Mouse (Mus musculus) liver, embryonic 13.5 days (tissue): ENCODE measurements around the gene Sdc1. TPM values are rescaled to one million over a fixed set of nuclear protein-coding genes. Genes with fewer than 3 reads are reported as not detected.
A peak's percentile ranks its signal among the peaks of the same experiment; 100 is the strongest.

Source experiments
- ATAC-seq: fragments of 200-750 bp; cut with Nextera tagmentation; 2 replicates; pipeline ENCODE4 v1.8.0; 2017; ENCODE audit warnings: low read depth, mild to moderate bottlenecking, moderate number of reproducible peaks, moderate library complexity
- DNase-seq: peaks from one replicate; pipeline ENCODE4 v3.0.0; 2022
- H3K27ac ChIP-seq: fragments of 300-500 bp; sonication (generic); 2 replicates; pipeline ENCODE4 v1.5.1; 2015; ENCODE audit warnings: moderate library complexity, mild to moderate bottlenecking, inconsistent platforms
- H3K27me3 ChIP-seq: fragments of 300-500 bp; sonication (generic); 2 replicates; pipeline ENCODE4 v1.6.1; 2015; ENCODE audit warnings: mild to moderate bottlenecking, inconsistent platforms
- H3K36me3 ChIP-seq: fragments of 300-500 bp; sonication (generic); 2 replicates; pipeline ENCODE4 v1.6.1; 2015; ENCODE audit warnings: mild to moderate bottlenecking, inconsistent platforms
- H3K4me1 ChIP-seq: fragments of 300-500 bp; sonication (generic); replicated peaks from 2 replicates; pipeline ENCODE4 v1.6.1; 2015; ENCODE audit warnings: inconsistent platforms
- H3K4me2 ChIP-seq: fragments of 300-500 bp; sonication (generic); 2 replicates; pipeline ENCODE4 v1.6.1; 2015; ENCODE audit warnings: inconsistent platforms, mild to moderate bottlenecking, moderate library complexity
- H3K4me3 ChIP-seq: fragments of 300-500 bp; sonication (generic); replicated peaks from 2 replicates; pipeline ENCODE4 v1.5.1; 2015; ENCODE audit warnings: mild to moderate bottlenecking, inconsistent platforms
- H3K9ac ChIP-seq: fragments of 300-500 bp; sonication (generic); 2 replicates; pipeline ENCODE4 v1.6.1; 2015; ENCODE audit warnings: mild to moderate bottlenecking, inconsistent platforms
- H3K9me3 ChIP-seq: fragments of 300-500 bp; sonication (generic); replicated peaks from 2 replicates; pipeline ENCODE4 v1.6.1; 2016; ENCODE audit warnings: inconsistent platforms
- WGBS: fragments of 180-500 bp; shearing (Covaris S2); methylation state at CpG from one replicate; pipeline ENCODE4 v1.1.7; 2015; ENCODE audit not compliant: insufficient replicate concordance; 5-methylcytosine and 5-hydroxymethylcytosine counted together
- polyA plus RNA-seq: library from polyadenylated mRNA; unstranded; fragments of >200 nt; fragmentation: Nextera tagmentation; extraction: Ambion mirVana; gene quantifications from 2 replicates; pipeline ENCODE4 v1.2.1, GENCODE M21; 2015

Sdc1 gene
- 23.3 and 29.6 TPM in 2 replicates for polyA plus RNA-seq

DNA sequence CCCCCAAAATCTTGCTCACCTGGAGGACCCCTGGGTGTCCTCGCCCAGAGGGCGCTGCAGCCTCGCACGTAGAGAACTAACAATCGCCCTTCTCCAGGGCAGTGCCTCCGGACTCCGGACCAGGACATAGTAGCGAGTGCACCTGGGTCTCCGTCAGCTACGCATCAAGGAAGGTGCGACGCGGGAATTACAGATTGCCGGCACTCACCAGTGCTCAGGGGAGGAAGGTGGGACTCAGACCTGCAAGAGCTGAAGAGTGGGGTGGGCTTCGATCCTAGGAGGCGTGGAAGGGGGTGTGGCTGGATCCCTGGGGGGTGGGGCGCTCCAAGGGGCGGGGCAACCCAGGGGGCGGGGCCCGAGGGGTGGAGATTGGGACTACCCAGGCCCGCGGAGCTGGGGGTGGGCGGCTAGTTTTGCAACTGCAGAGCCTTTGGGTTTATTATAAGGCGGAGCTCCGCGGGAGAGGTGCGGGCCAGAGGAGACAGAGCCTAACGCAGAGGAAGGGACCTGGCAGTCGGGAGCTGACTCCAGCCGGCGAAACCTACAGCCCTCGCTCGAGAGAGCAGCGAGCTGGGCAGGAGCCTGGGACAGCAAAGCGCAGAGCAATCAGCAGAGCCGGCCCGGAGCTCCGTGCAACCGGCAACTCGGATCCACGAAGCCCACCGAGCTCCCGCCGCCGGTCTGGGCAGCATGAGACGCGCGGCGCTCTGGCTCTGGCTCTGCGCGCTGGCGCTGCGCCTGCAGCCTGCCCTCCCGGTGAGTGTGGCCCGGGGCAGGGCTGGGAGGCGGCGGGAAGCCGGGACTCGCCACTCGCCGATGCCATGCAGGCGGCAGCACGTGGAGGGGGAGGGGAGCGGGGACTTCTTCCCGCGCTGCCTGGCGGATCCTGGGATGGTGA is at the start of gene Sdc1:
Sdc1 (plus strand) TSS at position 378 of the 898 bp plus-strand sequence.
- no peaks in the 10 kb centered on the region for H3K9me3 ChIP-seq
- WGBS, result 1% methylated on average over 67 of the region's 67 CpGs

DNA sequence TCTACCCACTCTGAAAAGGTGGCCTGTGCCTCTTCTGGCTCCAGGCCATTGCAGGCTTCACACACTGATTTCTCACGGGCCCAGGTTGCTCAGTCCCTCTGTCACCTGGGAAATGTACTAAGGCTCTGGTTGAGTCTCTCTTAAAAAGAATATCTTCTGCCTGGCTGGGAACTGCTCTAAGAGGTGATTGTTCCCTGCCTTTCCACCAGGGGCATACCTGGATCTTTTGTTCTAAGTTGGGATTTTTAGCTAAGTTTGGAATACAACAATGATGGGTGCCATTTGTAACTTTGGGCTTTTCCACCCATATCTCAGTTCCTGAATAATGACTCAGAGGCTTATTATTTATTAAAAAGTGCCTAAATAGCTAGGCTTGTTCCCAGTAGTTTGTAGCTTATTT is 44.2 kb upstream of the Sdc1 start:
- Histone ChIP-seq H3K4me3 (no peak overlapping the region), H3K4me2 (no peak overlapping the region), H3K27ac (0 out of 2 replicates have a peak overlapping the region, but pooled peaks have one; percentile 3), H3K36me3 (peaks cover 64% of the 10 kb centered on the region), H3K9ac (no peak overlapping the region), H3K4me1 (no peaks in the 10 kb centered on the region), H3K27me3 (no peaks in the 10 kb centered on the region), H3K9me3 (no peaks in the 10 kb centered on the region)
- DNase-seq, result no peak
- 89% methylated on average over 1 of the region's 1 CpGs for WGBS
- ATAC-seq, result no peak

More for the DNA sequence above, at the start of gene Sdc1:
- H3K27me3 ChIP-seq, result peaks cover 44% of the 10 kb centered on the region
- H3K4me2 ChIP-seq, result peak within 1 kb of the TSS; percentile 96
- peak within 1 kb of the TSS; percentile 58 for H3K27ac ChIP-seq
- peaks cover 48% of the 10 kb centered on the region for H3K4me1 ChIP-seq
- H3K4me3 ChIP-seq, result peak within 1 kb of the TSS; percentile 71
- no peaks in the 10 kb centered on the region for H3K36me3 ChIP-seq
- H3K9ac ChIP-seq, result peak within 1 kb of the TSS; percentile 79
- peak; percentile 76 for ATAC-seq
- peak; percentile 53 for DNase-seq

GRCm38 (mm10) chr12:8728739-8729138 is 42.4 kb upstream of the Sdc1 start:
- H3K4me1 ChIP-seq, result no peaks in the 10 kb centered on the region
- H3K36me3 ChIP-seq, result peaks cover 53% of the 10 kb centered on the region
- no peak overlapping the region for H3K4me3 ChIP-seq
- no peaks in the 10 kb centered on the region for H3K27me3 ChIP-seq
- H3K9me3 ChIP-seq, result no peaks in the 10 kb centered on the region
- no peak overlapping the region for H3K9ac ChIP-seq
- no peak for ATAC-seq
- 91% methylated on average over 2 of the region's 2 CpGs for WGBS
- no peak overlapping the region for H3K27ac ChIP-seq
- no peak overlapping the region for H3K4me2 ChIP-seq
- no peak for DNase-seq

- DNase-seq, result no peak
- Histone ChIP-seq H3K9me3 (no peaks in the 10 kb centered on the region), H3K9ac (no peak overlapping the region), H3K4me3 (no peak overlapping the region), H3K27me3 (no peaks in the 10 kb centered on the region), H3K4me2 (no peak overlapping the region), H3K4me1 (no peaks in the 10 kb centered on the region), H3K27ac (no peak overlapping the region), H3K36me3 (peaks cover 60% of the 10 kb centered on the region)
- 89% methylated on average over 2 of the region's 2 CpGs for WGBS
- no peak for ATAC-seq
These were observed 17.5 kb upstream of the Sdc1 start for GRCm38 (mm10) chr12:8753654-8754053.

- DNase-seq, result no peak
- Histone ChIP-seq H3K36me3 (peaks cover 56% of the 10 kb centered on the region), H3K4me2 (no peak overlapping the region), H3K4me1 (no peaks in the 10 kb centered on the region), H3K9me3 (no peaks in the 10 kb centered on the region), H3K27me3 (no peaks in the 10 kb centered on the region), H3K9ac (no peak overlapping the region), H3K4me3 (no peak overlapping the region), H3K27ac (no peak overlapping the region)
- no peak for ATAC-seq
- WGBS, result 76% methylated on average over 4 of the region's 4 CpGs
These were observed 17.0 kb upstream of the Sdc1 start for GRCm38 (mm10) chr12:8754116-8754515.

GRCm38 (mm10) chr12:8758029-8758428 is 13.1 kb upstream of the Sdc1 start:
- Histone ChIP-seq H3K9ac (no peak overlapping the region), H3K4me3 (no peak overlapping the region), H3K27me3 (no peaks in the 10 kb centered on the region), H3K27ac (no peak overlapping the region), H3K9me3 (no peaks in the 10 kb centered on the region), H3K36me3 (peaks cover 29% of the 10 kb centered on the region), H3K4me1 (no peaks in the 10 kb centered on the region), H3K4me2 (no peak overlapping the region)
- no peak for ATAC-seq
- no peak for DNase-seq
- WGBS, result 89% methylated on average over 3 of the region's 3 CpGs

GRCm38 (mm10) chr12:8759115-8759514 is 12.0 kb upstream of the Sdc1 start:
- Histone ChIP-seq H3K9me3 (no peaks in the 10 kb centered on the region), H3K36me3 (peaks cover 20% of the 10 kb centered on the region), H3K4me1 (no peaks in the 10 kb centered on the region), H3K27me3 (no peaks in the 10 kb centered on the region), H3K9ac (no peak overlapping the region), H3K4me3 (no peak overlapping the region), H3K4me2 (no peak overlapping the region), H3K27ac (no peak overlapping the region)
- 55% methylated on average over 4 of the region's 4 CpGs for WGBS
- no peak for DNase-seq
- ATAC-seq, result no peak

DNA sequence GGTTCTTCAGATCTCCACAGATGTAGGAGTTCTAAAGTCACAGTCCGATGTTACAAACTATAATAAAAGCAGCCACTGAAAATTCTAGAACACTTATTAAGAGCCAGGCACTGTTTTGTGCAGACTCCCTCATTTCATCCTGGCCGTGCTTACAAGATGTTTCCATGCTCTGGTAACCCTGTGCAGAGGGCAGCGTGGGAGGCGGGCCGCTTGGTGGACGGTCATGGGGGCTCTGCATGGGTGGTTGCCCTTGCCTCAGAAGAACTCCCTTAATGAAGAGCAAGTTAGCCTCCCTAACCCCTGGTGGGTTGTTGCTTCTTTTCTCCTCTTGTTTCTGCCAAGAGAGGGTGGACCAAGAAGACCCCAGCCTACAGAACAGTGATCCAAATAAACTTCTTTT is 11.3 kb upstream of the Sdc1 start:
- no peaks in the 10 kb centered on the region for H3K27me3 ChIP-seq
- WGBS, result 80% methylated on average over 6 of the region's 6 CpGs
- H3K9ac ChIP-seq, result no peak overlapping the region
- H3K4me2 ChIP-seq, result no peak overlapping the region
- H3K4me1 ChIP-seq, result no peaks in the 10 kb centered on the region
- DNase-seq (no peak), ATAC-seq (no peak)
- H3K9me3 ChIP-seq, result no peaks in the 10 kb centered on the region
- peaks cover 13% of the 10 kb centered on the region for H3K36me3 ChIP-seq
- H3K4me3 ChIP-seq, result no peak overlapping the region
- no peak overlapping the region for H3K27ac ChIP-seq

DNA sequence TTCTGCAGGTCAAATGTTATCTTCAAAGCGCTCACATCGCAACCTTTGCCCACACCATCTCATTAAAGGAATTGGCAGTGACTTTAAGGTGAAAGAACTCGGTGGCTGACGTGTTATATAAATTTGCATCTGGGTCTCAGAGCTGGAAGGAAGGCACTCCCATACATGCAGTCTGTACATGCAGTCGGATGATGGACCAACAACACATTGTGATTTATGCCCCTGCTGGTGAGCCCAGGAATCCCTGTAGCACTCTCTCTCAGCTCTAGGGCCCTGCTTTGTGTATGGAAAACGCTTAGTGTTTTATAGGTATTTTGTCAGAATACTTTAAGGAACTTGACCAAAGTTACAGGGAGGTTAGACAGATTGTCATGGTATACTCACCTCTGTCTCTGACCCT is 10.6 kb upstream of the Sdc1 start:
- H3K27me3 ChIP-seq, result no peaks in the 10 kb centered on the region
- H3K4me3 ChIP-seq, result no peak overlapping the region
- H3K9me3 ChIP-seq, result no peaks in the 10 kb centered on the region
- peaks cover 7% of the 10 kb centered on the region; the same call in 1 of the 2 replicates for H3K36me3 ChIP-seq
- no peak for DNase-seq
- no peak overlapping the region for H3K9ac ChIP-seq
- 67% methylated on average over 6 of the region's 6 CpGs for WGBS
- H3K27ac ChIP-seq, result no peak overlapping the region
- H3K4me2 ChIP-seq, result no peak overlapping the region
- no peaks in the 10 kb centered on the region for H3K4me1 ChIP-seq
- no peak for ATAC-seq

- peaks cover 7% of the 10 kb centered on the region; the same call in 1 of the 2 replicates for H3K36me3 ChIP-seq
- WGBS, result 59% methylated on average over 7 of the region's 7 CpGs
- H3K4me3 ChIP-seq, result no peak overlapping the region
- no peaks in the 10 kb centered on the region for H3K27me3 ChIP-seq
- H3K4me2 ChIP-seq, result no peak overlapping the region
- no peak overlapping the region for H3K27ac ChIP-seq
- ATAC-seq (no peak), DNase-seq (no peak)
- no peaks in the 10 kb centered on the region for H3K9me3 ChIP-seq
- no peak overlapping the region for H3K9ac ChIP-seq
- H3K4me1 ChIP-seq, result no peaks in the 10 kb centered on the region
These were observed 10.1 kb upstream of the Sdc1 start for GRCm38 (mm10) chr12:8761058-8761457.

DNA sequence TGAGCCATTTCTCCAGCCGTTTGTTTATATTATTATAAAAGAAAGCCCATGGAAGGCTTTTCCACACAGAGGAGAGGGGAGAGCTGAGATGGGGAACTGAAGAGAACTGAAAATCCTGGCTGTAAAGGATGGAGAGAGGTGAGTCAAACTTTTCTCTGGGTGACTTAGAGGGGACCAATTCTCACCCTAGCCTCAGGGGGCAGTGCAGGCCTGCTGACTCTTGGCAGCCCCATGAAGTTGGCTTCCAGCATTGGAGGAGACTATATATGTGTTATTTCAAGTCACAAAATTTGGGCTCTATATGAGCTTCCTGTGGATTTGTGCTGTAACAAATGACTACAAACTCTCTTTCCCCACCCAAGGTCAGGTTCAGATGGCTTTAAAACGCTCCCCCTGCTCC is 8.5 kb upstream of the Sdc1 start:
- Histone ChIP-seq H3K36me3 (0 out of 2 replicates have a peak, but pooled peaks cover 4% of the 10 kb centered on the region), H3K9ac (no peak overlapping the region), H3K9me3 (no peaks in the 10 kb centered on the region), H3K27me3 (no peaks in the 10 kb centered on the region), H3K27ac (no peak overlapping the region), H3K4me2 (no peak overlapping the region), H3K4me3 (no peak overlapping the region), H3K4me1 (no peaks in the 10 kb centered on the region)
- DNase-seq (no peak), ATAC-seq (no peak)
- 49% methylated on average over 2 of the region's 2 CpGs for WGBS
